Mouse (Mus musculus): ENCODE measurements at regions not wholly inside any gene's neighbourhood (a gene's known extent, or its start where the extent isn't known, plus 50 kb on each side); places are given as distances from the start of the nearest gene placed in this dataset.

DNA sequence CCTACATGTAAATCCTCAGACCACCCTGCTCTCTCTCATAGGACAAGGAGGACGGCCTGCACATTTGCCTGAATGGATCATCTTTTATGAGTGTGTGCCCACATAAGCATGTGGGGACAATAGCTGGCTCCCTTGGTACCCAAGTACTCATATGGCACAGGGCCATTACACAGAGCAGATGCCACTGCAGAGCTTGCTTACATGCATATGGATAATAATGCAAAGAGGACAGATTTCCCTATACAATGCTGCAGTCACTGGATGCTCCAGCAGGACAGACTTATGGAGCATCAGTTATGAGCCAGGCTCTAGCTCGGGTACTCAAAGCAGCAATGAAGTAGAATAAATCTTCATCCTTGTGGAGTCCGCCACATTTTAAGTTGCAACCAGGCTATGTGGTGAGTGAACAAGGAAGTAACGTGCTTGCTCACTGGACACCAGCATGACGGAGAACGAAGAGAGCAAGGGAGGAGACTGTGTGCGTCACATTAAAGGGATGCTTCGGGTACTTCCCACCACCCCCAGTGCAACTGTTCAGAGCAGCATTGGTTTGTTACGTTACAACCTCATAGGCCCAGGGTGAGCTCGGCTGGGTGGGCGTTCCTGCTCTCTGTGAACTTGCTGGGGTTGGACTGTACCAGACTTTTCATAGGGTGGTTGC, 531.3 kb upstream of the Lrrc6 start:
- H3K27ac ChIP-seq, result no peak overlapping the region
- H3K36me3 ChIP-seq, result no peaks in the 10 kb centered on the region
- no peak for DNase-seq
- H3K27me3 ChIP-seq, result no peaks in the 10 kb centered on the region
- H3K4me2 ChIP-seq, result no peak overlapping the region
- WGBS (ENCODE audit: insufficient replicate concordance), result 71% methylated on average over 11 of the region's 11 CpGs
- no peak overlapping the region for H3K4me3 ChIP-seq (replicated peaks)
- peaks cover 5% of the 10 kb centered on the region; the same call in 1 of the 2 replicates for H3K4me1 ChIP-seq (replicated peaks)
- no peaks in the 10 kb centered on the region for H3K9me3 ChIP-seq (replicated peaks)
- no peak overlapping the region for H3K9ac ChIP-seq
- ATAC-seq (ENCODE audit: low read depth), result no peak

DNA sequence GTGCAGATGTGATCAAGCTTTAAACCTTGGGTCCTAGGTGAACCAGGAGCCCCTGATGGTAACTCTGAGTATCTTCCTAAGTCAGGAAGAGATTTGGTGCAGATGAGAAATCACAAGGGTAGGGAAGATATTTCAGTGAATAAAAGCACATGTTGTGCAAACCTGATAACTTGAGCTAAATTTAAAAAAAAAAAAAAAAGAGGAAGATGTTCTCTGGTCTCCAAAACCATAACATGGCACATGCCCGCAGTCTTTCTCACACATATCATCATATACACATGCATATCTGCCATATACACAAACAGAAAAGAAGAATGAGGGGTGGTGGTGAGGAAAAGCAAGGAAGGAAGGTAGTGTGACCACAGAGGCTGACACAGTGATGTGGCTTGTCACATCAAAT, 530.3 kb upstream of the Lrrc6 start:
- no peaks in the 10 kb centered on the region for H3K9me3 ChIP-seq (replicated peaks)
- DNase-seq, result no peak
- 30% methylated on average over 1 of the region's 1 CpGs for WGBS (ENCODE audit: insufficient replicate concordance)

DNA sequence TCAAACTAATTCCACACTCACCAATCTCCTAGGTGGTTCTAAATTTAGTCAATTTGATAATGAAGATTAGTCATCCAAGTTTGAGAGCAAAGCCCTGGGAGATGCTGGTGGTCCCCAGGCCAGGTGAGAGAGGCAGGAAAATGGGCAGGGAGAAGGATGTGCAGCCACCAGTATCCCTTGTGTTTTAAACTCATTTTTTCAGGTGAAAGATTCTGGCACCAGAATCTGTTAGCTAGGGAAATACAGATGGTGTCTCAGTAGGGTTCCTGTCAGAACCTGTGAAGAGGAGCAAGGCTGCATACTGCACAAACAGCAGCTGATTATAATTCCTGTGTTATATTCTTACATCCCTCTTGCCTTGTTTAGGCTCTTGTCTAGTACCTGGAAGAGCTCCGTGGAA, 527.5 kb upstream of the Lrrc6 start:
- ATAC-seq (ENCODE audit: low read depth) (no peak), DNase-seq (no peak)
- Histone ChIP-seq H3K27me3 (no peaks in the 10 kb centered on the region), H3K9me3 (replicated peaks) (no peaks in the 10 kb centered on the region), H3K4me1 (replicated peaks) (peaks cover 5% of the 10 kb centered on the region; the same call in 1 of the 2 replicates), H3K27ac (no peak overlapping the region), H3K36me3 (no peaks in the 10 kb centered on the region), H3K9ac (no peak overlapping the region), H3K4me3 (replicated peaks) (no peak overlapping the region), H3K4me2 (no peak overlapping the region)
- 61% methylated on average over 1 of the region's 1 CpGs for WGBS (ENCODE audit: insufficient replicate concordance)

More for the DNA sequence above, 530.3 kb upstream of the Lrrc6 start:
- Histone ChIP-seq H3K27ac (no peak overlapping the region), H3K4me1 (replicated peaks) (peaks cover 5% of the 10 kb centered on the region; the same call in 1 of the 2 replicates), H3K27me3 (no peaks in the 10 kb centered on the region), H3K36me3 (no peaks in the 10 kb centered on the region), H3K4me2 (no peak overlapping the region), H3K4me3 (replicated peaks) (no peak overlapping the region), H3K9ac (no peak overlapping the region)
- ATAC-seq (ENCODE audit: low read depth), result no peak

DNA sequence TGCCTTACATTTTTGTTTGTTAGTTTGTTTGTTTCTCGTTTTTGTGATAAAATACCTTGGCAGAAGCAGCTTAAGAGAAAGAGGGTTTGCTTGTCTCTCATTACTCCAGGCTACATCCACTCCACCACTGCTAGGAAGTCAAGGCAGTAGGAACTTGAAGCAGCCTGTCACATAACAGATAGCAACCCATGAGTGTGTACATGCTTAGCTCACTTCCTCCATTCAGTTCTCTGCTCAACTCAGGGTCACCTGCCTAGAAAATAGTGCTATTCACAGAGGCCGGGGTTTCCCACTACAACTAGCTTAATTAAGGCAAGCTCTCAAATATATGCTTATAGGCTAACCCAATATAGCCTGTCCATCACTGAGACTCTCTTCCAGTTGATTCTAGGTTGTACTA, 527.0 kb upstream of the Lrrc6 start:
- 45% methylated on average over 2 of the region's 2 CpGs for WGBS (ENCODE audit: insufficient replicate concordance)
- ATAC-seq (ENCODE audit: low read depth) (no peak), DNase-seq (no peak)
- Histone ChIP-seq H3K4me1 (replicated peaks) (peaks cover 5% of the 10 kb centered on the region; the same call in 1 of the 2 replicates), H3K27me3 (no peaks in the 10 kb centered on the region), H3K9me3 (replicated peaks) (no peaks in the 10 kb centered on the region), H3K9ac (no peak overlapping the region), H3K27ac (no peak overlapping the region), H3K4me2 (no peak overlapping the region), H3K36me3 (no peaks in the 10 kb centered on the region), H3K4me3 (replicated peaks) (no peak overlapping the region)

DNA sequence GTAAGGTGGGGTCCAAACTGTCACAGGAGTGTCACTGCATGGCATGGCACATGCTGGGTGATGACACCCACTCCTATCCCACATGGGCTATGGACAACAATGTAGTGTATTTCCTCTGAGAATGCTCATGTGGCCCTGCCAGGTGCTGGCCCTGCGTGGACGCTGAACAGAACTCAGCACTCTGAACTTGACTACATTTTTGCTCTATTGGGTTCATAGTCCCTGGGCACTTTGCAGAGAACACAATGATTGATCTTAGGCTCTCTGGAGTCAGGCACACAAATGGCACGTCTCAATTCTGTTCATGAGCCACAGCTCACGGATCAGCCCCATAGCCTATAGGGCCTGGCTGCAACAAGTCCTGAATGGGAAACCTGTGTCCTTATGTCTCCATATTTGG, 525.0 kb upstream of the Lrrc6 start:
- no peak overlapping the region for H3K9ac ChIP-seq
- no peak overlapping the region for H3K4me3 ChIP-seq (replicated peaks)
- H3K4me1 ChIP-seq (replicated peaks), result peaks cover 4% of the 10 kb centered on the region; the same call in 1 of the 2 replicates
- DNase-seq (no peak), ATAC-seq (ENCODE audit: low read depth) (no peak)
- 67% methylated on average over 4 of the region's 4 CpGs for WGBS (ENCODE audit: insufficient replicate concordance)
- H3K36me3 ChIP-seq, result no peaks in the 10 kb centered on the region
- no peak overlapping the region for H3K27ac ChIP-seq
- H3K4me2 ChIP-seq, result no peak overlapping the region
- H3K9me3 ChIP-seq (replicated peaks), result no peaks in the 10 kb centered on the region
- no peaks in the 10 kb centered on the region for H3K27me3 ChIP-seq

DNA sequence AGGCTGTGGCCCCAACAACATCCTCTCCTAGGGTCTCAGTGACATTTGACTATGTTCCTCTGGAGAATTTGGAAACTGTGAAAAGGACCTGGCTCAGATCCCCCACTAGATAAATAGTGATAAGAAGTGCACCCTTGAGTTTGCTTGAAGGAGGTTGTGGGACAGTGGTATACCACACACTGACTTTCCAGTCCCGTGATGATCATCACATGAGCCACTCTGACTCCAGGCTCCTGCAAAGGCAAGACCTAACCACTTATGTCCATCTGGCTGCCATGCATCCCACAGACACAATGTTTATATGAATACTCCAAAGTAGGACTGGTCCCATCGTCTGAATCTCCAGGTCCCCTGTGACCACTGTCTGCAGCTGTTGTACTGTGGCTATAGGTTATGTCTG, 523.7 kb upstream of the Lrrc6 start:
- Histone ChIP-seq H3K27ac (no peak overlapping the region), H3K36me3 (no peaks in the 10 kb centered on the region), H3K27me3 (no peaks in the 10 kb centered on the region), H3K9me3 (replicated peaks) (no peaks in the 10 kb centered on the region), H3K4me1 (replicated peaks) (peaks cover 9% of the 10 kb centered on the region), H3K4me3 (replicated peaks) (no peak overlapping the region), H3K9ac (no peak overlapping the region), H3K4me2 (no peak overlapping the region)
- no peak for DNase-seq
- WGBS (ENCODE audit: insufficient replicate concordance), result 50% methylated on average over 2 of the region's 2 CpGs
- no peak for ATAC-seq (ENCODE audit: low read depth)

DNA sequence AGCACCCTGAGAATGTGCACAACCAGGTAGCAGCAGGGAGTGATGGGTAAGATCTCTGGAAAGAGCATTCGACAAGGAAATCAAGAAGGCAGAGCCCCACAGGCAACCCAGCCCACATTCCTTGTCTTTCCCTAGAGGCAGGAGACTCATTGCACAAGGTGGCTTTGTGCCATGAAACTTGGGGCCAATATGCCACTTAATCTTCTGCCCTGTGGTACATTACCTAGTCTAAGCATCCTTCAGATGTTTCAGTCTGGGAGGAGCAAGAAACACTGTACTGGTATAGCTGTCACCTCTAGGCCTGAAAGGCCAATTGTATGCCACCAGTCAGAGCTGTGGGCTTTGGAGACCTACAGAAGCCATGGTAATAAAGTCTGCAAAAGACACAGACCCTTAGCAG, 522.4 kb upstream of the Lrrc6 start:
- Histone ChIP-seq H3K4me2 (no peak overlapping the region), H3K4me3 (replicated peaks) (no peak overlapping the region), H3K9ac (no peak overlapping the region), H3K9me3 (replicated peaks) (no peaks in the 10 kb centered on the region), H3K27ac (no peak overlapping the region), H3K27me3 (no peaks in the 10 kb centered on the region), H3K36me3 (no peaks in the 10 kb centered on the region), H3K4me1 (replicated peaks) (peaks cover 22% of the 10 kb centered on the region)
- WGBS (ENCODE audit: insufficient replicate concordance), result 65% methylated on average over 1 of the region's 1 CpGs
- ATAC-seq (ENCODE audit: low read depth) (no peak), DNase-seq (no peak)

DNA sequence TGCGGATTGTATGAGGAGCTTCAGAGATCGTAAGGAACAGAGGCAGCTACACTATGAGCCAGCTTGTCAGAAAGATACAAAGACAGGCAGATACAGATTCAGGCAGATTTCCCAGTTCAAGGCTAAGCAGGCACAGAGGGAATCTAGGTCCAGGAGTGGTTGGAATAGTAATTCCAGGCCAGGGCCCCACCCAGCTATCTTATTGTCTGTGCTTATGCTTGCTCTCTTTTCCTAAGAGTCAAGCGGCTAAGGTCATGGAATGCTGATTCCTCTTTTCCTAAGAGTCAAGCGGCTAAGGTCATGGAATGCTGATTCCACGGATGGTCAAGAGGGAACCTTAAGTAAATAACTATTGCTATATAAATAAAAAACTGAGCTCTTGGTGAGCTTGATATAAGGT, 520.7 kb upstream of the Lrrc6 start:
- DNase-seq, result no peak
- WGBS (ENCODE audit: insufficient replicate concordance), result 72% methylated on average over 5 of the region's 5 CpGs
- no peak for ATAC-seq (ENCODE audit: low read depth)
- Histone ChIP-seq H3K4me2 (no peak overlapping the region), H3K4me3 (replicated peaks) (no peak overlapping the region), H3K36me3 (no peaks in the 10 kb centered on the region), H3K27ac (no peak overlapping the region), H3K4me1 (replicated peaks) (peaks cover 38% of the 10 kb centered on the region), H3K27me3 (no peaks in the 10 kb centered on the region), H3K9ac (no peak overlapping the region), H3K9me3 (replicated peaks) (no peaks in the 10 kb centered on the region)

DNA sequence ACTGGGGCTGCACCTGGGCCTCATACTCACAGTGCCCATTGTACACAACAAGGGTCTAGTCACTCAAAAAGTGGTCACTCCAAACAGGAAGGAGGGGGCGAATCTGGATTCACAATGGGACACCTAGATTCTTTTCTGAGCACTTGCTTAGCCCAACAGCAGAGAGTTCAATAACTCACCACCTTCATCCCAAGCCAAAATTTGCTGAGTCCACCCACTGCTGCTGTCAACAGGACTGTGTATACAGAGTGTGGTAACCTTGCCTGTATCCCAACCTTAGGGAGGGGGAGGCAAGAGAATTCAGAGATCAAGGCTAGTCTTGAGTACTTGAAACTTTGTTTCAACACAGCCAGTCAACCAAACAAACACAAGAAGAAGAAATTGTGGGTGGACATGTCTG, 519.2 kb upstream of the Lrrc6 start:
- Histone ChIP-seq H3K9me3 (replicated peaks) (no peaks in the 10 kb centered on the region), H3K27me3 (no peaks in the 10 kb centered on the region), H3K4me3 (replicated peaks) (no peak overlapping the region), H3K4me1 (replicated peaks) (peaks cover 49% of the 10 kb centered on the region), H3K9ac (no peak overlapping the region), H3K4me2 (no peak overlapping the region), H3K36me3 (no peaks in the 10 kb centered on the region), H3K27ac (peak overlapping the region; percentile 55; the same call in 1 of the 2 replicates)
- ATAC-seq (ENCODE audit: low read depth), result no peak
- no peak for DNase-seq
- WGBS (ENCODE audit: insufficient replicate concordance), result 50% methylated on average over 1 of the region's 1 CpGs

DNA sequence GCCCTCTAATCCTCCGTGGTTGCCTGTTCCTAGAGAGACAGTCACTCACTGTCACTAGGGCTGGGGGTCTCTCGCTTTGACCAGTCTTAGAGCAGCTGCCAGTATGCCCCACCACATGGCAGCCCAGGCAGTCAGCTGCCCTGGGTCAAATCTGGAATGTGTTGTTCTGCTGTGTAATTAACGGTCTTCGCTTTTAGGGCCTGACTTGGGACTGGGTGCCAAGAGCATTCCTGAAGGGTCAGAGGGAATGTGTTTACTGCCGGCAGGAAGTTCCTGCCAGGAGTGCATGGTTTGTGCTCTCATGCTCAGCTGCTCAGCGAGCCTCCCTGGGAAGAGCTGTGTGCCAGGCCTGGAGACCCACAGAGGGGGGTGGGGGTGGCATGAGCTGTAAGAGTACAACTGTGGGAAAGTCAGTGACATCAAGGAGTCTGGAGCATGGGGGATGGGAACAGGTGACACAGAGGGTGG, 518.5 kb upstream of the Lrrc6 start:
- WGBS (ENCODE audit: insufficient replicate concordance), result 50% methylated on average over 6 of the region's 6 CpGs
- H3K4me3 ChIP-seq (replicated peaks), result no peak overlapping the region
- H3K36me3 ChIP-seq, result no peaks in the 10 kb centered on the region
- H3K9ac ChIP-seq, result no peak overlapping the region
- no peaks in the 10 kb centered on the region for H3K9me3 ChIP-seq (replicated peaks)
- no peak for DNase-seq
- H3K27ac ChIP-seq, result peak overlapping the region; percentile 55; the same call in 1 of the 2 replicates
- H3K4me2 ChIP-seq, result no peak overlapping the region
- H3K27me3 ChIP-seq, result no peaks in the 10 kb centered on the region
- no peak for ATAC-seq (ENCODE audit: low read depth)
- peaks cover 55% of the 10 kb centered on the region for H3K4me1 ChIP-seq (replicated peaks)
